Comparison of ENCODE assay signal across 14 mouse cellular contexts in the genomic region with DNA sequence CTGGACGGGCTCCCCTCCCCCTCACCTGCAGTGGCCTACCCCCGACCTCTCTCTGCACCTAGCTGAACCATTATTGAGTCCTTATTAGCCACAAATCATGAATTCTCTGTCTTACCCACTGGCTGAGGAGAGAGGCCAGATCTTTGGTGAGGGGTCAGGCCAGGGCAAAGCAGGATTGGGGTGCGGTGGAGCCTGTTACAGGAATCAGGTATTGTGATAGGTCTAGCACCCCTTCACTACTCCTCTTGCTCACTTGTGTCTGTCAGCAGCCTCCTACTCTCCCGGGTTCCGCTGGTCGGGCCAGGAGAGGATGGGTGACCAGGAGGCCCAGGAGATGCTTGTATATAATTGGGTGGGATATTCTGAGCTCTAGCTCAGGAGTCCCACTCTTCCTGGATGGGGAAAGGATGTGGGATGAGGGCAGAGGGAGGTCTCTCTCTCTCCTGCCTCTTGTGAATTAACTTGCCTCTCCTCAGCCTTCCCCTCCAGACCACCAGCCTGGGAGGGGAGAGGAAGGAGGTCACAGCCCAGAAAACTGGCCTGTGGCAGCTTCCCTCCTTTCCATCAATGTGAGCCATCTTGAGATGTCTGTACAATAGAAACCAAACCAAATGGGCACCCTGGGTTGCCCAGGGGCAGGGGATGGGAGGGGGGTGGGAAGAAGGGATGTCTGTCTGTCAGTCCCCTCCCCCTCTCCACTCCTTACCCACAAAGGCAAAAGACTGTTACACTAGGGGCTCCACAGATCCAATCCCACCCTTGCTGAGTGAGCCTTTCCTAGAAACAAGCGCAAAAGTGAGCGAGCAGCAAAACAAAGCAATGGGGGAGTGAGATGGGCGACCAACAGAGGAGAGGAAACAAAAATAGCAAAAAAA. TPM values are rescaled to one million over a fixed set of nuclear protein-coding genes. Genes with fewer than 3 reads are reported as not detected.
DNase-seq lines count a peak whose midpoint lies in the region; ATAC-seq lines count a peak whose summit lies in the region.
"Had no signal": no experiment of that assay in that cellular context is flagged by ENCODE, and none has a peak within 500 bp of the region (broad histone marks: within the 10 kb centered on the region; RNA-seq: fewer than 3 reads in every experiment).

No protein-coding gene starts in this region.

- H3K9ac ChIP-seq in lung, embryonic 15.5 days, result 0 out of 2 replicates have a peak overlapping the region, but pooled peaks have one; percentile 7
- H3K9ac ChIP-seq in neural tube, embryonic 15.5 days (replicated peaks), result no peak overlapping the region

- ATAC-seq in lung, embryonic 15.5 days (ENCODE audit: borderline replicate concordance, extremely low read depth, low FRiP score, low TSS enrichment), result no peak
- ATAC-seq in neural tube, embryonic 15.5 days (ENCODE audit: low FRiP score), result no peak

- no peak overlapping the region for H3K4me3 ChIP-seq in lung, embryonic 15.5 days
- H3K4me3 ChIP-seq in forebrain, embryonic 10.5 days, result peak overlapping the region; percentile 93
- H3K4me3 ChIP-seq in limb, embryonic 10.5 days, result peak overlapping the region; percentile 30
- H3K4me3 ChIP-seq in neural tube, embryonic 15.5 days (replicated peaks), result 0 out of 2 replicates have a peak overlapping the region, but pooled peaks have one; percentile 3
- H3K4me3 ChIP-seq: erythroblast, embryonic 14.5 days had no signal

- H3K27ac ChIP-seq in lung, embryonic 15.5 days, result peak overlapping the region; percentile 29; the same call in 1 of the 2 replicates
- H3K27ac ChIP-seq in forebrain, embryonic 10.5 days, result peak overlapping the region; percentile 99
- H3K27ac ChIP-seq in limb, embryonic 10.5 days, result peak overlapping the region; percentile 43; the same call in 1 of the 2 replicates
- no peak overlapping the region for H3K27ac ChIP-seq in neural tube, embryonic 15.5 days (replicated peaks)

- H3K27me3 ChIP-seq in lung, embryonic 15.5 days, result no peaks in the 10 kb centered on the region
- no peaks in the 10 kb centered on the region for H3K27me3 ChIP-seq in forebrain, embryonic 10.5 days (ENCODE audit: poor library complexity, severe bottlenecking)
- H3K27me3 ChIP-seq in limb, embryonic 10.5 days (ENCODE audit: low read depth, poor library complexity, severe bottlenecking), result no peaks in the 10 kb centered on the region
- H3K27me3 ChIP-seq in neural tube, embryonic 15.5 days (replicated peaks), result no peaks in the 10 kb centered on the region
- H3K27me3 ChIP-seq: CH12.LX had no signal

- DNase-seq in lung, adult 18-20 months, result no peak
- DNase-seq in forebrain, embryonic 10.5 days (ENCODE audit: extremely low spot score, low spot score), result peak; percentile 57
- DNase-seq in limb, embryonic 10.5 days (ENCODE audit: low spot score), result peak; percentile 40
- DNase-seq in layer of hippocampus, postnatal 25 days (ENCODE audit: extremely low spot score in 1 of 2, low spot score in 1 of 2), result no peak
- DNase-seq in adrenal gland, adult (ENCODE audit: inconsistent age in 2 of 2, low spot score in 1 of 2), result no peak
- DNase-seq in left cerebral cortex, adult 8-10 months (ENCODE audit: low spot score in 2 of 2), result no peak
- DNase-seq: kidney, postnatal 4 days; thymus, adult 18-20 months had no signal

- H3K4me2 ChIP-seq in lung, embryonic 15.5 days, result no peak overlapping the region
- no peak overlapping the region for H3K4me2 ChIP-seq in neural tube, embryonic 15.5 days
- H3K4me2 ChIP-seq: liver, embryonic 11.5 days had no signal

- H3K4me1 ChIP-seq in lung, embryonic 15.5 days, result peaks cover 66% of the 10 kb centered on the region
- peaks cover 96% of the 10 kb centered on the region for H3K4me1 ChIP-seq in forebrain, embryonic 10.5 days
- H3K4me1 ChIP-seq in limb, embryonic 10.5 days, result peaks cover 74% of the 10 kb centered on the region
- H3K4me1 ChIP-seq in neural tube, embryonic 15.5 days, result peaks cover 79% of the 10 kb centered on the region

- no peaks in the 10 kb centered on the region for H3K9me3 ChIP-seq in lung, embryonic 15.5 days
- no peaks in the 10 kb centered on the region for H3K9me3 ChIP-seq in forebrain, embryonic 10.5 days
- no peaks in the 10 kb centered on the region for H3K9me3 ChIP-seq in limb, embryonic 10.5 days (replicated peaks)
- no peaks in the 10 kb centered on the region for H3K9me3 ChIP-seq in neural tube, embryonic 15.5 days (replicated peaks)

- H3K36me3 ChIP-seq in lung, embryonic 15.5 days, result peaks cover 45% of the 10 kb centered on the region
- peaks cover 80% of the 10 kb centered on the region for H3K36me3 ChIP-seq in forebrain, embryonic 10.5 days (replicated peaks)
- H3K36me3 ChIP-seq in limb, embryonic 10.5 days, result peaks cover 83% of the 10 kb centered on the region
- H3K36me3 ChIP-seq in neural tube, embryonic 15.5 days, result peaks cover 37% of the 10 kb centered on the region

- 54% methylated on average over 9 of the region's 9 CpGs for WGBS in lung, embryonic 15.5 days
- WGBS in forebrain, embryonic 10.5 days, result 13% methylated on average over 9 of the region's 9 CpGs
- WGBS in limb, embryonic 10.5 days, result 51% methylated on average over 9 of the region's 9 CpGs
- WGBS in neural tube, embryonic 15.5 days, result 39% methylated on average over 9 of the region's 9 CpGs

RNA-seq across cellular contexts. Expression of gene Mex3a, which starts 6.3 kb away (rescaled TPM):
- 15.8 and 16.8 TPM in 2 replicates for polyA plus RNA-seq in lung, embryonic 15.5 days (2015; fragmentation: Nextera tagmentation; extraction: Ambion mirVana)
- 27.4 and 28.6 TPM in 2 replicates for polyA plus RNA-seq in forebrain, embryonic 10.5 days (2016; fragmentation: Nextera tagmentation; extraction: Ambion mirVana)
- polyA plus RNA-seq in limb, embryonic 10.5 days (2016; fragmentation: Nextera tagmentation; extraction: Ambion mirVana), result 28.9 and 34.8 TPM in 2 replicates
- polyA plus RNA-seq in neural tube, embryonic 15.5 days (2015; fragmentation: Nextera tagmentation; extraction: Ambion mirVana), result 18.6 and 19.2 TPM in 2 replicates
- total RNA-seq in layer of hippocampus, postnatal 25 days (2021), result 1 to 10 TPM; 4.3 to 4.6 TPM
- total RNA-seq in left cerebral cortex, adult 8-10 months (2022), result 1 to 10 TPM; 2.3 to 3.1 (median 2.6) TPM

RNA-seq across cellular contexts. Expression of gene Rab25, which starts 9.6 kb away (rescaled TPM):
- polyA plus RNA-seq in lung, embryonic 15.5 days (2015; fragmentation: Nextera tagmentation; extraction: Ambion mirVana), result 33.1 and 36.4 TPM in 2 replicates
- 2.8 and 4.0 TPM in 2 replicates for polyA plus RNA-seq in forebrain, embryonic 10.5 days (2016; fragmentation: Nextera tagmentation; extraction: Ambion mirVana)
- polyA plus RNA-seq in limb, embryonic 10.5 days (2016; fragmentation: Nextera tagmentation; extraction: Ambion mirVana), result 1.7 and 3.7 TPM in 2 replicates
- polyA plus RNA-seq in neural tube, embryonic 15.5 days (2015; fragmentation: Nextera tagmentation; extraction: Ambion mirVana), result 0.29 and 4.1 TPM in 2 replicates
- total RNA-seq in layer of hippocampus, postnatal 25 days (2021), result not detected
- total RNA-seq in left cerebral cortex, adult 8-10 months (2022), result not detected
- polyA plus RNA-seq: erythroblast, embryonic 14.5 days; heart, postnatal 0 days had no signal

RNA-seq across cellular contexts. Expression of gene Lamtor2, which starts 14.4 kb away (rescaled TPM):
- 165 and 178 TPM in 2 replicates for polyA plus RNA-seq in lung, embryonic 15.5 days (2015; fragmentation: Nextera tagmentation; extraction: Ambion mirVana)
- 172 and 174 TPM in 2 replicates for polyA plus RNA-seq in forebrain, embryonic 10.5 days (2016; fragmentation: Nextera tagmentation; extraction: Ambion mirVana)
- 151 and 159 TPM in 2 replicates for polyA plus RNA-seq in limb, embryonic 10.5 days (2016; fragmentation: Nextera tagmentation; extraction: Ambion mirVana)
- polyA plus RNA-seq in neural tube, embryonic 15.5 days (2015; fragmentation: Nextera tagmentation; extraction: Ambion mirVana), result 189 and 193 TPM in 2 replicates
- total RNA-seq in layer of hippocampus, postnatal 25 days (2021), result 100 to 1,000 TPM in 1 of 2 experiments, 10 to 100 TPM in 1; 99.5 to 115 TPM
- total RNA-seq in left cerebral cortex, adult 8-10 months (2022), result 100 to 1,000 TPM; 102 to 133 (median 110) TPM

RNA-seq across cellular contexts. Expression of gene Ubqln4, which starts 15.1 kb away (rescaled TPM):
- polyA plus RNA-seq in lung, embryonic 15.5 days (2015; fragmentation: Nextera tagmentation; extraction: Ambion mirVana), result 46.4 and 49.4 TPM in 2 replicates
- 73.4 and 77.4 TPM in 2 replicates for polyA plus RNA-seq in forebrain, embryonic 10.5 days (2016; fragmentation: Nextera tagmentation; extraction: Ambion mirVana)
- polyA plus RNA-seq in limb, embryonic 10.5 days (2016; fragmentation: Nextera tagmentation; extraction: Ambion mirVana), result 78.8 and 79.5 TPM in 2 replicates
- 39.2 and 40.1 TPM in 2 replicates for polyA plus RNA-seq in neural tube, embryonic 15.5 days (2015; fragmentation: Nextera tagmentation; extraction: Ambion mirVana)
- 100 to 1,000 TPM; 113 to 114 TPM for total RNA-seq in layer of hippocampus, postnatal 25 days (2021)
- 100 to 1,000 TPM; 121 to 142 (median 129) TPM for total RNA-seq in left cerebral cortex, adult 8-10 months (2022)

RNA-seq across cellular contexts. Expression of gene Lmna, which starts 28.8 kb away (rescaled TPM):
- polyA plus RNA-seq in lung, embryonic 15.5 days (2015; fragmentation: Nextera tagmentation; extraction: Ambion mirVana), result 111 and 121 TPM in 2 replicates
- 11.6 and 11.8 TPM in 2 replicates for polyA plus RNA-seq in forebrain, embryonic 10.5 days (2016; fragmentation: Nextera tagmentation; extraction: Ambion mirVana)
- 9.2 and 14.5 TPM in 2 replicates for polyA plus RNA-seq in limb, embryonic 10.5 days (2016; fragmentation: Nextera tagmentation; extraction: Ambion mirVana)
- polyA plus RNA-seq in neural tube, embryonic 15.5 days (2015; fragmentation: Nextera tagmentation; extraction: Ambion mirVana), result 70.3 and 78.7 TPM in 2 replicates
- total RNA-seq in layer of hippocampus, postnatal 25 days (2021), result 10 to 100 TPM; 35.6 to 38.8 TPM
- 10 to 100 TPM; 50.1 to 67.5 (median 60.3) TPM for total RNA-seq in left cerebral cortex, adult 8-10 months (2022)

Comparison
In these comparisons a context has a peak if more than half of its experiments do, and no peak if none do; other contexts are left out.
1. DNase-seq: peak in forebrain, embryonic 10.5 days (single experiment) and limb, embryonic 10.5 days (single experiment); none in lung, adult 18-20 months (0 of 2), layer of hippocampus, postnatal 25 days (0 of 2), adrenal gland, adult (0 of 2) and left cerebral cortex, adult 8-10 months (0 of 2).